Mouse (Mus musculus): ENCODE measurements around the gene Zdhhc18.

Gene Zdhhc18

GRCm38 (mm10) chr4:133649989-133650699, at the start of gene Zdhhc18:
Zdhhc18 (minus strand) TSS chr4:133650154.
- DNase-seq (ENCODE audit: low spot score) = peak; percentile 73

- peak; percentile 17 for DNase-seq (ENCODE audit: low spot score)
Measured at GRCm38 (mm10) chr4:133695363-133695762, 45.4 kb upstream of the Zdhhc18 start.

GRCm38 (mm10) chr4:133690252-133690651, 40.3 kb upstream of the Zdhhc18 start:
- DNase-seq (ENCODE audit: low spot score) = peak; percentile 74

GRCm38 (mm10) chr4:133688417-133689067, 38.6 kb upstream of the Zdhhc18 start:
- DNase-seq (ENCODE audit: low spot score) = peak; percentile 82

- no peak for DNase-seq (ENCODE audit: low spot score)
Measured at GRCm38 (mm10) chr4:133687126-133687525, 37.2 kb upstream of the Zdhhc18 start.

DNA sequence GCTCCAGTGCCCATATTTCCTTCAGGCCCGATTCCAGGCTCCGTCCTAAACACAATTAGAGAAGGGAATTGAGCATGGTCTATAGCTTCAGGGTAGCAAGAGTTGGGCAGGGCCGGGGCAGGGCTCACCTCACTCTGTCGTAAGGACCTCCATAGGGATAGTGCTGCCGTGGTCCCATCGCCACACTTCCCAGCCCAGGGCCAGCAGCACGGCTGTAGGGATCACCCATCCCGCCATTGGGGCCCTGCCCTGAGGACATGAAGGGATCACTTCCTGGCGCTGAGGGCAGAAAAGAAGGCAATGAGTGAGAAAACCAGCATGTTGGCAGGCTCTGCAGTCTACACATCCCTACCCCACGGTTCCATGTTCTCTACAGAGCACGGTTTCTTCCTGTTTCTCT, 36.6 kb upstream of the Zdhhc18 start:
- DNase-seq (ENCODE audit: low spot score) = no peak

- DNase-seq (ENCODE audit: low spot score) = no peak
Measured at GRCm38 (mm10) chr4:133680206-133680786, 30.3 kb upstream of the Zdhhc18 start.

DNA sequence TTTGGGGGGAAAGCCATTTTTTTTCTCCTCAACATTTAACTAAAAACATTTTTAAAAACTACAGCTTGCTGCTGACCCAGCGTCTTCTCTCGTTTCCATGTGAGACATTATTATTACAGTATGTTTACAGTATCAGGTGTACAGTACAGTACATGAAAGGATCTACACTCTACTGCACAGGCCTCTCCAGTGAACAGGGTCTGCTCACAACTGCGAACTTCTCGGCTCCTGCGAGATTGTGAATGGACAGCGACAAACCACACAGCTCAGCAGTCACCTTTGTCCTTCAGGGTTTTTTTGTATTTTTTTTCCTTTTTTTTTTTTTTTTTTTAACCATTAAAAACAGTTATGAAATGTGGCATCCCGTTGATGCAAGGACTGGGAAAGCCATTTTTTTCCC, 29.7 kb upstream of the Zdhhc18 start:
- no peak for DNase-seq (ENCODE audit: low spot score)

GRCm38 (mm10) chr4:133677266-133677665, 27.3 kb upstream of the Zdhhc18 start:
- no peak for DNase-seq (ENCODE audit: low spot score)

GRCm38 (mm10) chr4:133676189-133676588, 26.2 kb upstream of the Zdhhc18 start:
- peak; percentile 52 for DNase-seq (ENCODE audit: low spot score)

DNA sequence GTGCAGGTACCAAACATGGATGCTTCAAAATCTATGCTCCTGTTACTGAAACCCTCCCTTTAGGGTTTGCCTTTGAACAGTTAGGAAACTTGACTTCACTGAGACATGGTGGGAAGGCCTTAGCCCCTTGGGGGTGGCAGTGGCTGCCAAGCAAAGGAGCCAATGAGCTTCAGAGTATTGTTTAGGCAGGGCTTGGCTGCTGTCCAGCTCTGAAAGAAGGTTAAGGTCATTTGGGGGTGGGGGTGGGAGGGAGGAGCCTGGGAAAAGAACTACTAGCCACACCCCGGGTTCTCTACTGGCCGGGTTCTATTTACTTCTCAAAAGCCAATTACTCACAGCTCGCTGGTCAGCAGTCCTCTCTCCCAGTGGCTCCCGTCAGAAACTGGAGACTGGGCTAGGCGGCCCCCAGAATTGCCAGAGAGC, 25.7 kb upstream of the Zdhhc18 start:
- DNase-seq (ENCODE audit: low spot score) = peak; percentile 61

DNA sequence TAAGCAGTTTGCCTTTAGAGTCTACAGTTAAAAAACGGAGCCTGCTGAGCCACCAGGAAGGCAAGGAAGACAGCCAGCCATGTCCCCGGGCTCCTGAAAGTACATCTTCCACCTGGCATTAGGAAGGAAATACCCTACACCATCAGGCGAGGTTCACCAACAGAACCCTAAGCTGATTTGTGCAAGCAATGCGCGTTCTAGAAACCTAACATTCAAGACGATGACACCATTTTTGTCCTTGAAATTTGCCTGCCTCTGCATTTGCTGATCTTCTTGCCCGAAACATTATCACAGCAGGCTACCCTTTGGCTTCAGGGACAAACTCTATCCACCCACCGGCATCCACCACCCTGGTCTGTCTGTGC, 24.4 kb upstream of the Zdhhc18 start:
- no peak for DNase-seq (ENCODE audit: low spot score)

- DNase-seq (ENCODE audit: low spot score) = peak; percentile 85
Measured at GRCm38 (mm10) chr4:133673666-133674330, 23.8 kb upstream of the Zdhhc18 start.

DNA sequence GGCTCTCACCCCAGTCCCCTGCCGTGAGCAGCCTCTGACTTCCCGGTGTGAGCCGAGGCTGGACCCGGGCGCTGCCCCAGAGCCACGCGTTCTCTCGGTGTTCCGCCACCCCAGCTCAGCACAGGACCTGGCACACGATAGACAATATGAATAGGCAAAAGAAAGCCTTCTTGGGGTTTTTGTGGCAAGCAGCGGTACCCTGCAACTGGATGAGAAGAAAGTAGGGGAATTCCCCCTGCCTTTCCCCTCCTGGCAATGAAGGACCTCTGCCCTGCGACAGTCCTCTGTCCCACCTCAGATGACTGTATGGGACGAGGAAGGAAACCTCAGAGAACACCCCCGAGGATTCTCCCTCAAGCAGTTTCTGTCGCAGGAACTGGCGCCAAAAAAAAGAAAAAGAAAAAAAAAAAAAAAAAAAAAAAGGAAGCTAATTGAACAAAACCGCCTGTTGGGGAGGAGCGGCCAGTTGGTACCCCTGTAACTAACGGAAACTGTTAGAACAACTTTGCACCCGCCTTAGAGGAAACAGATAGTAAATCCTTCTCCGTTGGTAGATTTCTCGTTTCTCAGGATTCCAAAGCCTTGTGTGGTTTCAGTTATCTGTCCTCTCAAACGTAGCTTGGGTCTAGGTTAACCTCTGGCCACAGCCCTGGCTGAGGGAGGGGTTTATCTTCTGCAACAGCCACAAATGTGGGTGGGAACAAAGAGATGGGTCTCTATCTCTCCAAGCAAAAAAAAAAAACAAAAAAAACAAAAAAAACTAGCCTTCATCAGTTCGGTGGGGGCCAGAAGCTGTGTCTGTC, 23.1 kb upstream of the Zdhhc18 start:
- peak; percentile 76 for DNase-seq (ENCODE audit: low spot score)

DNA sequence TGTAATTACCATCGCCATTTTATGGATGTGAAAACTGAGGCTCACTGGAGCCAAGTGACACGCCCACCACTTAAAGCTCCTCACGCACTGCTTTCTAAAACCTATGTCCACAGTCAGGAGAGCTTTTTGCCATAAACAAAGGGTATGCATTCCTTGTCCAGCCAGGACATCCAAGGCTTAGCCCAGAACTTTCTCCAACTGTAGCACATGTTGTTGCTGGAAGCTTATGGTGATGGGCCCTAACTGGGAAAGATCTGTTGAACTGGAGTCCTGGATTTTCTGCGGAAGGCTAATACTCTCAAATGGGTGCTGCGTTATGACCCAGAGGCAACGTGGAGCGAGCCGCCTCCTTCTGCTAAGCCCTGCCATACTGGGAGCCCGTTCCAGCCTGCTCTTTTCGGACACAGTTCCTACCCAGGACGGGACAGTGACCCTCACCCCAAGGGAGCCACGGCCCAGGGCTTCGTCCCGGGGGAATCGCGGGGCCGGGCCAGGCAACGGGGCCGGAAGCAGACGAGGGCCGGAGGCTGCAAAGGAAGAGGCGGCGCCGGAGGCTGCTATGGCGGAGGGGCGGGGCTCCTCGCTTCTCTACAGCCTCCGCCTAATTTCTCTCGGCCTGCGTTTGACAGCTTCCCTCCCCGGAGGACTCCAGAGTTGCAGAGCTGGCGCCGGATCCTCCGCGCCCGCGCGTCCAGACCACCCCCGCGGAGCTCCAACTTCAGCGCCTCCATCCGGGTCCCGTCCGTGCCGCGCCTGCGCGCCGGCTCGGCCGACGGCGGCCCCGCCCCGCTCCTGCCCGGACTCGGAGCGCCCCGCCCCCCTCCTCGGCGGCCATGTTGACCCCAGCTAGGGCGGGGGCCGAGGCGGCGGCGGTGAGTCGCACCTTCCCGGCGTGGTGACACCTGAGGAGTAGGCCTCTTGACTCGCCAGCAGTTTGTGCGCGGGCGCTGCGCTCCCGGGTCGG, 22.2 kb upstream of the Zdhhc18 start, which contains the start of gene Pigv:
Gene Pigv, minus strand, starts transcription at position 767 of the 964 bp plus-strand sequence.
- peak; percentile 89 for DNase-seq (ENCODE audit: low spot score)

- DNase-seq (ENCODE audit: low spot score) = peak; percentile 86
Measured at GRCm38 (mm10) chr4:133671184-133671880, 21.4 kb upstream of the Zdhhc18 start.

DNA sequence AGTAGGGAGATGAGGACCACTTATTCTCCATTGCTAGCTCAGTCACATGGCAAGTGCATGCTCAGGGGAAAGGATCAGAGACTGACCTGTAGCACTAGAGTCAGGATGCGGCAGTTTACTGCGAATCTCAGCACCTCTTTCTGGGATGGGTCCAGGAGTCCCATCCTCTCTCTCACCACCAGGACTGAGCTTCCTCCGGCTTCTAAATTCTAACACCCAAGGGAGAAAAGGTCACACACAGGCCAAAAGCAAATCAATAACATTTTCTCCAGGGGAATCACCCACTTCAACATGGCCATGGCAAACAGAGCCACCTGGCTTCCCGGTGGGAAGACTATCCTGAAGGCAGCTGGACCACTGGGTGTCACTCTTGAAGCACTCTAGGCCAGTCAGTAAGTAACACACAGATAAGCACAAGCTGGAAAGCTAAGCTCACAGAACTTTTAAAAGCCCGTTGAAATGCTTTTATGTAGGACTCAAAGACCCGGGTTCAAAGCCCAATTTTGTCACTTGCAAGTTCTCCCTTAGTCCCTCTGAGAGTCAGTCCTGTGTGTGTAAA, 19.8 kb upstream of the Zdhhc18 start:
- DNase-seq (ENCODE audit: low spot score) = peak; percentile 53

GRCm38 (mm10) chr4:133668537-133668936, 18.6 kb upstream of the Zdhhc18 start:
- peak; percentile 76 for DNase-seq (ENCODE audit: low spot score)

- no peak for DNase-seq (ENCODE audit: low spot score)
Measured at GRCm38 (mm10) chr4:133666199-133666598, 16.2 kb upstream of the Zdhhc18 start.

GRCm38 (mm10) chr4:133665118-133665517, 15.2 kb upstream of the Zdhhc18 start:
- DNase-seq (ENCODE audit: low spot score) = no peak
